Mouse (Mus musculus) C2C12 (cell line): ENCODE measurements around the gene Etl4.

Source experiments
- CEBPB ChIP-seq: IDR thresholded peaks from one replicate; pipeline ENCODE4 v1.6.1; 2011; ENCODE audit warnings: low read depth, mild to moderate bottlenecking, control low read depth, moderate library complexity
- CTCF ChIP-seq: IDR thresholded peaks from one replicate; pipeline ENCODE4 v1.5.1; 2011; ENCODE audit not compliant: control insufficient read depth, insufficient read depth, insufficient read length
- MYOG ChIP-seq: IDR thresholded peaks from one replicate; pipeline ENCODE4 v1.6.1; 2011; ENCODE audit not compliant: control insufficient read depth, insufficient read length; ENCODE audit errors: extremely low read depth
- USF1 ChIP-seq: IDR thresholded peaks from one replicate; pipeline ENCODE4 v1.6.1; 2011; ENCODE audit warnings: low read depth, mild to moderate bottlenecking, control low read depth, moderate library complexity

- TF ChIP-seq MYOG (no peak), CEBPB (no peak), CTCF (no peak), USF1 (no peak)
Measured at GRCm38 (mm10) chr2:20654058-20654457, 744.5 kb downstream of the Etl4 start.
